Mouse (Mus musculus) lung, postnatal 0 days (tissue): ENCODE data around the gene Usp47. TPM values are rescaled to one million over a fixed set of nuclear protein-coding genes. Genes with fewer than 3 reads are reported as not detected.

Source experiments
- ATAC-seq: fragments of 200-750 bp; cut with Nextera tagmentation; 2 replicates; pipeline ENCODE4 v1.8.0; 2017; ENCODE audit warnings: moderate library complexity
- DNase-seq: peaks from one replicate; pipeline ENCODE4 v3.0.0-alpha.2; 2016; ENCODE audit warnings: low spot score
- H3K27ac ChIP-seq: fragments of 300-500 bp; sonication (generic); 2 replicates; pipeline ENCODE4 v1.5.1; 2014; ENCODE audit warnings: antibody characterized with exemption, mild to moderate bottlenecking, low read length, mixed read lengths
- H3K27me3 ChIP-seq: fragments of 300-500 bp; sonication (generic); replicated peaks from 2 replicates; pipeline ENCODE4 v1.6.1; 2014; ENCODE audit warnings: low read length, mixed read lengths; ENCODE audit not compliant: insufficient read depth
- H3K36me3 ChIP-seq: fragments of 300-500 bp; sonication (generic); 2 replicates; pipeline ENCODE4 v1.6.1; 2014; ENCODE audit warnings: low read length, mixed read lengths; ENCODE audit not compliant: insufficient read depth
- H3K4me1 ChIP-seq: fragments of 300-500 bp; sonication (generic); 2 replicates; pipeline ENCODE4 v1.6.1; 2014; ENCODE audit warnings: antibody characterized with exemption, low read depth, low read length, mixed read lengths; ENCODE audit not compliant: insufficient read depth
- H3K4me2 ChIP-seq: fragments of 300-500 bp; sonication (generic); replicated peaks from 2 replicates; pipeline ENCODE4 v1.6.1; 2014; ENCODE audit warnings: low read depth, mild to moderate bottlenecking, low read length, moderate library complexity, mixed read lengths
- H3K4me3 ChIP-seq: fragments of 300-500 bp; sonication (generic); 2 replicates; pipeline ENCODE4 v1.5.1; 2014; ENCODE audit warnings: low read depth, low read length
- H3K9ac ChIP-seq: fragments of 300-500 bp; sonication (generic); replicated peaks from 2 replicates; pipeline ENCODE4 v1.6.1; 2014; ENCODE audit warnings: low read depth, mild to moderate bottlenecking
- H3K9me3 ChIP-seq: fragments of 300-500 bp; sonication (generic); 2 replicates; pipeline ENCODE4 v1.6.1; 2016; ENCODE audit warnings: low read length, mixed read lengths
- CTCF ChIP-seq: IDR thresholded peaks from 2 replicates; pipeline ENCODE4 v1.5.1; 2016; ENCODE audit warnings: antibody characterized with exemption, mild to moderate bottlenecking
- EP300 ChIP-seq: IDR thresholded peaks from 2 replicates; pipeline ENCODE4 v1.6.1; 2016; ENCODE audit warnings: antibody characterized with exemption, mild to moderate bottlenecking, control low read depth
- WGBS: fragments of 180-500 bp; shearing (Covaris S2); extraction: QIAGEN DNeasy Blood & Tissue Kit; methylation state at CpG from one replicate; pipeline ENCODE4 v1.1.7; 2014; 5-methylcytosine and 5-hydroxymethylcytosine counted together
- polyA plus RNA-seq: library from polyadenylated mRNA; unstranded; fragments of >200 nt; fragmentation: Nextera tagmentation; extraction: Ambion mirVana; gene quantifications from 2 replicates; pipeline ENCODE4 v1.2.1, GENCODE M21; 2015

Gene Usp47
- polyA plus RNA-seq, 1 experiment from 2014 or later = 33.1 TPM

GRCm38 (mm10) chr7:112108757-112109156 is 85.5 kb downstream of the Usp47 start:
- no peaks in the 10 kb centered on the region for H3K4me1 ChIP-seq
- H3K4me2 ChIP-seq = no peak overlapping the region
- peaks cover 53% of the 10 kb centered on the region for H3K36me3 ChIP-seq
- H3K9ac ChIP-seq = no peak overlapping the region
- H3K4me3 ChIP-seq = no peak overlapping the region
- no peaks in the 10 kb centered on the region for H3K9me3 ChIP-seq
- no peaks in the 10 kb centered on the region for H3K27me3 ChIP-seq
- ATAC-seq = no peak
- TF ChIP-seq CTCF = no peak
- TF ChIP-seq EP300 = no peak
- no peak overlapping the region for H3K27ac ChIP-seq
- DNase-seq = no peak

- Histone ChIP-seq H3K4me2 (no peak overlapping the region), H3K9me3 (no peaks in the 10 kb centered on the region), H3K9ac (no peak overlapping the region), H3K27me3 (no peaks in the 10 kb centered on the region), H3K36me3 (peaks cover 43% of the 10 kb centered on the region), H3K4me3 (no peak overlapping the region), H3K27ac (no peak overlapping the region), H3K4me1 (no peaks in the 10 kb centered on the region)
- WGBS = 76% methylated on average over 19 of the region's 19 CpGs
- no peak for TF ChIP-seq EP300
- TF ChIP-seq CTCF = no peak
- no peak for DNase-seq
- no peak for ATAC-seq
Observed at GRCm38 (mm10) chr7:112110638-112111372, 87.5 kb downstream of the Usp47 start.

GRCm38 (mm10) chr7:112117501-112117900 is 94.2 kb downstream of the Usp47 start:
- TF ChIP-seq EP300 (no peak), CTCF (no peak)
- H3K27ac ChIP-seq = no peak overlapping the region
- H3K4me1 ChIP-seq = no peaks in the 10 kb centered on the region
- no peaks in the 10 kb centered on the region for H3K9me3 ChIP-seq
- ATAC-seq (no peak), DNase-seq (no peak)
- no peak overlapping the region for H3K4me2 ChIP-seq
- H3K36me3 ChIP-seq = 0 out of 2 replicates have a peak, but pooled peaks cover 3% of the 10 kb centered on the region
- no peak overlapping the region for H3K9ac ChIP-seq
- H3K27me3 ChIP-seq = no peaks in the 10 kb centered on the region
- WGBS = 81% methylated on average over 7 of the region's 7 CpGs
- H3K4me3 ChIP-seq = no peak overlapping the region

- Histone ChIP-seq H3K27me3 (no peaks in the 10 kb centered on the region), H3K9me3 (no peaks in the 10 kb centered on the region), H3K27ac (no peak overlapping the region), H3K4me1 (no peaks in the 10 kb centered on the region), H3K4me3 (no peak overlapping the region), H3K4me2 (no peak overlapping the region), H3K9ac (no peak overlapping the region), H3K36me3 (no peaks in the 10 kb centered on the region)
- TF ChIP-seq CTCF (no peak), EP300 (no peak)
- DNase-seq (no peak), ATAC-seq (no peak)
- WGBS = 86% methylated on average over 7 of the region's 7 CpGs
Observed at GRCm38 (mm10) chr7:112118086-112118485, 94.8 kb downstream of the Usp47 start.

- H3K4me1 ChIP-seq = no peaks in the 10 kb centered on the region
- TF ChIP-seq CTCF (no peak), EP300 (no peak)
- H3K4me3 ChIP-seq = no peak overlapping the region
- no peaks in the 10 kb centered on the region for H3K9me3 ChIP-seq
- H3K9ac ChIP-seq = no peak overlapping the region
- ATAC-seq (no peak), DNase-seq (no peak)
- H3K27me3 ChIP-seq = no peaks in the 10 kb centered on the region
- H3K36me3 ChIP-seq = no peaks in the 10 kb centered on the region
- no peak overlapping the region for H3K27ac ChIP-seq
- H3K4me2 ChIP-seq = no peak overlapping the region
- 77% methylated on average over 7 of the region's 7 CpGs for WGBS
Observed at GRCm38 (mm10) chr7:112119248-112119647, 95.9 kb downstream of the Usp47 start.

- no peaks in the 10 kb centered on the region for H3K27me3 ChIP-seq
- DNase-seq = no peak
- 68% methylated on average over 11 of the region's 11 CpGs for WGBS
- no peak overlapping the region for H3K9ac ChIP-seq
- H3K36me3 ChIP-seq = no peaks in the 10 kb centered on the region
- H3K27ac ChIP-seq = no peak overlapping the region
- no peak overlapping the region for H3K4me3 ChIP-seq
- H3K4me2 ChIP-seq = no peak overlapping the region
- H3K4me1 ChIP-seq = no peaks in the 10 kb centered on the region
- no peaks in the 10 kb centered on the region for H3K9me3 ChIP-seq
- TF ChIP-seq CTCF = no peak
- no peak for TF ChIP-seq EP300
- ATAC-seq = peak; percentile 16; the same call in 1 of the 2 replicates
Observed at GRCm38 (mm10) chr7:112120861-112121810, 97.8 kb downstream of the Usp47 start.
